Mouse (Mus musculus) urinary bladder, postnatal 14 days (tissue): ENCODE data around the gene Bmp2k.
A peak's percentile ranks its signal among the peaks of the same experiment; 100 is the strongest.

Experiments
- DNase-seq: peaks from one replicate; pipeline ENCODE4 v3.0.0; 2021; ENCODE audit warnings: low spot score

Bmp2k gene

DNA sequence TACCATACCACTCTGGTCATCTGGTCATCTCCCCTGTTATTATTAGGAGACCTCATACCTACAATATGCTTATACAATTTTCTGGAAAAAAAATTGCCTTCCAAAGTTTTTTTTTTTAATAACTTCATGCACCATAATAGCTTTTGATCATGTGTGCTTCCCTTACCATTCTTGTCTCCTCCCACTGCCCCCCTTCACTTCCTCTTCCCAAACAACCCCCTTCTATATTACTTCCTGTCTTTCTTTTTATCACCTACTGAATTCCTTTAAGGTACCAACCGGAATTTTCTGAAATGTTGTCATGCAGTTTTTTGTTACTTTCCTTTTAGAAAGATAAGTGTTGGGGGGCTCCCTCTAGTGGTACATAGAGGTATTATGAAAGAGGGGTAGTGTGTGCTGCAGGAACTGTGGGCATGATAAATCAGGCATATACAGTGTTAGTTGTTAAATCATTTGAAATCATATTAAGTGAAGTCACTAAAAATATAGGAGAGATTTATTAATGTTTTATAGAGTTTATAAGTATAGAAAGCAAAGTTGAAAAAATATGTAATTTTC is 58.1 kb downstream of the Bmp2k start:
- DNase-seq = peak; percentile 30

- DNase-seq = no peak
Measured at GRCm38 (mm10) chr5:97056359-97056758, 58.9 kb downstream of the Bmp2k start.

DNA sequence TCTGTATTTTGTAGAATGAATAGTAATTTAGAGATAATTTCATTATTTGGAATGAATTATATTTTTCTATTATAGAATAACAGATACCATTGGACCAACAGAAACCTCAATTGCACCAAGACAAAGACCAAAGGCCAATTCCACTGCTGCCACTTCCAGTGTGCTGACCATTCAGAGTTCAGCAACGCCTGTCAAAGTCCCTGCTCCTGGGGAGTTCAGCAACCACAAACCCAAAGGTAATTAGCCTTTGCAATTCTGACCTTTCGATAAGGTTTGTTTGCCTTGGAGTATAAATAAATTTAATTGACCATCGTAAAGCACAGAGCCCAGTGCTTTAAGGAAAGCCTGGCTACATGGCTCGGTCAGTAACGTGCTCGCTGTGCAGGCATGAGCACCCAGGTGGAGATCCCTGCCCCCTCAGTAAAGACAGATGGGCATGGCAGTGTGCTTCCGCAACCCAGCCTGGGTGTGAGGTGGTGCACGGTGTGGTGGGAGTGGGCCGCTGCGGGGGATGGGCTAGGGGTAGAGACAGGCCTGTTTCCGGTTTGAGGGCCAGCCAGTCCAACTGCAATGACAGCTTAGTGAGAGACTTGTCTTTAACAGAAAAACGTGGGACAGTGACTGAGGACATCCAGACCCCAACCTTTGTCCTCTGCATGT is 59.4 kb downstream of the Bmp2k start:
- no peak for DNase-seq

DNA sequence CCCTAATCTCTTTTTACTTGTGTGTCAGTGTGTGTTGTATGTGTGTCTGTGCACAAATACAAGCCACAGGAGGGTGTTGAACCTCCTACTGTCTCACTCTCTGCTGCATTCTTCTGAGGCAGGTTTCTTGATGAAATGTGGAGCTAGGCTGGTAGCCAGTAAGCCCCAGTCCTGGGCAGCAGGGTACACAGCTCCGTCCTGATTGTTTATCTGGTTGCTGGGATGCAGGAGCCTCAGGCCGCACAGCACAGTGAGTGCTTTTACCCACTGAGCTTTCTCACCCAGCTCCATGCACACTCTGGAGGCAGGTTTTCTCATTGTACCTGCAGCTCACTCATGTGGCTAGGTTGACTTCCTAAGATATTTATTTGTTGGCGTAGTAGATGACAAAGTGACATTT is 63.4 kb downstream of the Bmp2k start:
- DNase-seq = no peak

- DNase-seq = no peak
Measured at GRCm38 (mm10) chr5:97062041-97062440, 64.6 kb downstream of the Bmp2k start.

DNA sequence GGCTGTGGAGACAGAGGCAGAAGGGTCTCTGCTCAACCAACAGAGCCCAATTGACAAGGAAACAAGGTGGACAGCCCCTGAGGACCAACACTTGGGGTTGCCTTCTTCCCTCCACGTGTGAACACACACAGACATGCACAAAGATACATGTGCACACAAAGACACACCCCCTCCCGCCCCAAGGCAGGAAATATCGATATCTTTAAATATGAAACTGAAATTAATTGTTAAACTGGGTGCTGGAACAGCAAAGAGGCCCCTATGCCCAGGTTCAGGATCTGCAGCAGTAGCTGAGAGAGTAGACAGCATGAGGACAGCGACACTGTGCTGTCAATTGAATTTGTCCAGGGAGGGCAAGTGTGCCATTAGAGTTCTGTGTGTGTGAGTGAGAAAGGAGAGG is 68.3 kb downstream of the Bmp2k start:
- no peak for DNase-seq

GRCm38 (mm10) chr5:97075476-97076151 is 78.1 kb downstream of the Bmp2k start:
- no peak for DNase-seq

DNA sequence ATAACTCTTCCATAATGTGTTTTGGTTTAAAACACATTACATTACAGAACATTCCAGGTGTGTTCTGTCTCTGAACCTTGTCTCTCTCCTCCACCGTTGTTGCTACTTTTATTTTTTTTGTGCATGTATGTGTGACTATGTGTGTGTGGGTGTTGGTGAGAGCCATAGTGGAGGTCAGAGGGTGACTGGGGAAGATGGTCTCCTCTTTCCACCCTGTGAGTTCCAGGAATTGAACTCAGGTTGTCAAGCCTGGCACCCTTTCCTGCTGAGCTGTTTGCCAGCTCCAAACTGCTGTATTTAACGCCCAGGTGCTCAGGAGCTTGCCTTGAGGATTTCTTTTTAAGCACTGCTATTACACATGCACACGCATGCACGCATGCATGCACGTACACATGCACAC is 78.7 kb downstream of the Bmp2k start:
- no peak for DNase-seq

GRCm38 (mm10) chr5:97077676-97078075 is 80.2 kb downstream of the Bmp2k start:
- DNase-seq = no peak

DNA sequence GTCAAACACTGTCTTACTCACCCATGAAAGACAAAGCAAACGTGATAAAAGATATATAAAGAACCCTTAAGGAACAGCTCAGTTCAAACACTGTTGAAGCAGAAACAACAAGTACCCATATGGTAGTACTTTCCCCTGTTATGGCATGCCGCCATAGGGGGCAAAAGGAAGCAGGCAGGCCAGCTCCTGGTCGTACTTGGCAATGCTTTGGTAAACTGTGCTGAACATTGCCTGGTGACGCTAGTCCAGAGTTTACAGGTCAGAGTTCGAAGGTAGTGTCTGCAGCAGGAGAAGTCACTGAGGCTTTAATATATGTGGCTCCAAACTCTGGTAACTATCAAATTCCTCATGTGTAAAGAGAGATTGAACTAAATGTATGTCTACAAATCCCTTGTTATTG is 81.2 kb downstream of the Bmp2k start:
- DNase-seq = no peak

GRCm38 (mm10) chr5:97081481-97081880 is 84.0 kb downstream of the Bmp2k start:
- DNase-seq = peak; percentile 31

DNA sequence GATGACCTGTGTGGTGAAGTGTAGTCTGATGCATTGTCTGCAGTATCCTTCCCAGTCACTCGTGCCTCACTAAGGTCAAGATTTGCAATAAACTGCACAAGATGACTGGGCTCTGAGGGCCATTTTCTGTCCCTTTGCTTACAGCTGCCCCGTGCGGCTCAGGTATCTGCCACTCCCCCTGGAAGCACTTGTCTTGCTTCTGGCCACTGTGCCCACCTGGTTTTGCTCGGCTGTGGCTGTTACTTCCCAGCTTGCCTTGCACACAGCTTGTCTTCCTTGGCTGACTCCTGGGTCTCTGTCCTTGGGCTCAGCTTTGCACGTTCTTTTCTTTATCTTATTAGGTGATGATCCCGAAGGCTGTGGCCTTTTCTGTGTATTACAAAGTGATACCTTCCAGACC is 86.2 kb downstream of the Bmp2k start:
- DNase-seq = no peak

- DNase-seq = no peak
Measured at GRCm38 (mm10) chr5:97084541-97084940, 87.1 kb downstream of the Bmp2k start.

GRCm38 (mm10) chr5:97085071-97085470 is 87.6 kb downstream of the Bmp2k start:
- no peak for DNase-seq

GRCm38 (mm10) chr5:97087030-97087630 is 89.6 kb downstream of the Bmp2k start:
- DNase-seq = peak; percentile 24

GRCm38 (mm10) chr5:97087746-97088145 is 90.3 kb downstream of the Bmp2k start:
- DNase-seq = no peak

DNA sequence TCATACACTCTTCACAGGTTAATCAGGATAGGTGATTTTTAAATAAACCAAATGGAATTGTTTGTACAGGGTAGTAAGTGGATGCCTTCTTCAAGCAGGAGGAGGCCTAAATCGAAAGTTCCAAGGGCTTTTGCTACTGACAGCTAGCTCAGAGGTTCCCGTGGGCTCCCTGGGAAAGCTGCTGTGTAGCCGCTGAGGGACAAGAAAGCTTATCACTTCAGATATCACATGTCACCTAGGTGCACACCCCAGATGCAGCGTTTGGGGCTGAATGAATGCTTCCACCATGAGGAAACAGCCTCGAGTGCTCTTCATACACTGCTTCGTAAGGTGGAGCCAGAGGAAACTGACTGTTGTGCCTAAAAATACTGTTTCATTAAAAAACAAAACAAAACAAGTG is 90.7 kb downstream of the Bmp2k start:
- no peak for DNase-seq

DNA sequence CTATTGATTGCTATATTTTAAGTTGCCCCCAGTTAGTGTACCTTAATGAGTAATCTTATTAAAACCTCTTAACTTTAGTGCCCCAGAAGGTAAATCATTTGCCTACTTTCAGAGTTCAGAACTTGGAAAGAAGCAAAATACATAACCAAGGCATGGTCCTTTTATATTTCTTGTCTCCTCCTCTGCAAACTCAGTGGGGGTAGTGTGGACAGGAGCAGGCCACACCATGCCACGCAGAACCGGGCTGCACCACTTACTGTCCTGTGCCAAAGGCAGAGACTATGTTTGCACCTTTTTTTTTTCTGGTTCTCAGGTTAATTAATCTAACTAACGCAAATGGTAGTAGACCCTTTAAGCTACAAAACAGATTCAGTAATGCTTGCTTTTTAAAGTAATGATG is 91.9 kb downstream of the Bmp2k start:
- DNase-seq = no peak

DNA sequence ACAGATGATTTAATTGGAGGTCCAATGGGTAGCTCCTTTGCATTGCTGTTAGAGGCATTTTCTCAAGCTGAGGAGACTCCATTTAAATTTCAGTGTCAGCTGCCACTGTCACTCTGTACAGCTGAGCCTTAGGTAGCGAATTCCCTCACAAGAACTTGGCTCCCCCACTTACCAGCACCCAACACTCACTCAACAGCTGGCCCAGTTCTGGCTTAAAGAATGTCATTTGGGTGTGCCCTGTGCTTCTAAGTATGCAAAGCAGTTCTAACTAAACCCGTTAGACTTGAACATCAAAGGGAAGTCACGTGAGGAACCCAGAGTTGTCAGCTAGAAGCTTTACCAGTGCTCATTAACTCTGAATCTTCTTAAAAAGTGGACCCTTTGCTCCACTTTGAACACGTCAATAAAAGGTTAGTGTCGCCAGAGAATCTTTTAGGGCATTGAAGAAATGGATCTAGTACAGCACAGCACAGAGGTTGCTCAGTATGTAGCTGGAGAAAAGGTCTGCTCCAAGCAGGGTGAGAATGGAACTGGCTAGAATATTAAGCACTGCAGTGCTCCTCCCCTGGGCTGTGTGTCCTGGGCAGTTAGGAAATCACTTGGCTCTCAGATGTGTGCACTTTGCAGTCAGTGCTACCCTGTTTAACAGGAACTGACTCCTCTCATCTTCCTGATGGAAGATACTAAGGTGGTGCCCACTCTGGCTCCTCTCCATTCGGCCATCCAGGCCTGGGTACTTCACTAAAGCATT is 92.7 kb downstream of the Bmp2k start:
- DNase-seq = peak; percentile 32

DNA sequence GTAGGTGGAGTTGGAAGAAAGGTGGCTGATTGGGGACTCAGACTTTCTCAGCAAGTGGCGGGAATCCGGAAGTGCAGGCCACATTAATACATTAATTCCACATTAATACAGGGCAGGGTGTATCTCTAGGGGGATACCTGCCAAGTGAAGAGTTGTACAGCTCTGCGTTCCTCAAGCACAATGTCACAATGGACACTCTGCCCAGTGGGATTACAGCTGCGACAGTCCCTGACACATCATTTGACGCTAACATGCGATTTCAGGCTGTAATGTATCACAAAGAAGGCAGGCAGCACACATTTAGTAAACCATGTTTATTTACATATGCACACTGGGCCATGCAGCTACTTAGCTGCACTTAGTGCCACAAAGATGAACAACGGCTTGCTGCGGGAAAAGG is 95.5 kb downstream of the Bmp2k start:
- no peak for DNase-seq

- DNase-seq = no peak
Measured at GRCm38 (mm10) chr5:97095335-97095734, 97.8 kb downstream of the Bmp2k start.

DNA sequence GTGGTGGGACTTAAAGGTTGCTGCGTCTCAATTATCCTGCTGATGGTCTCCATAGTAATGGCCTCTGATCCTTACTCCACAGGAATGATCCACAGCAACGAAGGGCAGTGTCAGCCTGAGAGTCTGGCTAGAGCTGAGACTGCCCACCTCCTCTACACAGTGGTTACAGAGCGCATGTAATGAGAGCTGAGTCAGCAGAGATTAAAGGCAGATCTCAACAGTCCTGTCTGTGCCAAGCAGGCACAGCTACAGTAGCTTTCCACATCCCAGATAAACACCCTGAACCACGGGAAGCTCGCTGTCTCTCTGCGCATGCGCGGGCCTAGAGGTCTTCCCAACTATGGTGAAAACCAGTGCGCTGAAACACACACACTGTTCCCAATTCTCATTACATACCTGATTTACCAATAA is 100.1 kb downstream of the Bmp2k start:
- no peak for DNase-seq

GRCm38 (mm10) chr5:97099954-97100353 is 102.5 kb downstream of the Bmp2k start:
- DNase-seq = peak; percentile 60
